Mouse (Mus musculus) limb, embryonic 12.5 days (tissue): ENCODE data around the gene Rnaset2a. TPM values are rescaled to one million over a fixed set of nuclear protein-coding genes. Genes with fewer than 3 reads are reported as not detected.
"Not testable (repeated sequence)": the region's sequence is repeated elsewhere in the genome, so short reads cannot be mapped to it uniquely, and the experiment has no call there.

Source experiments
- ATAC-seq: fragments of 200-750 bp; cut with Nextera tagmentation; 2 replicates; pipeline ENCODE4 v1.8.0; 2017; ENCODE audit warnings: low read depth, moderate TSS enrichment; ENCODE audit not compliant: insufficient number of reproducible peaks, insufficient read depth, low FRiP score, low TSS enrichment
- H3K27ac ChIP-seq: fragments of 300-500 bp; sonication (generic); 2 replicates; pipeline ENCODE4 v1.5.1; 2016; ENCODE audit warnings: mild to moderate bottlenecking, moderate library complexity
- H3K27me3 ChIP-seq: fragments of 300-500 bp; sonication (generic); 2 replicates; pipeline ENCODE4 v1.6.1; 2016; ENCODE audit warnings: mild to moderate bottlenecking, moderate library complexity
- H3K36me3 ChIP-seq: fragments of 300-500 bp; sonication (generic); 2 replicates; pipeline ENCODE4 v1.6.1; 2016; ENCODE audit warnings: mild to moderate bottlenecking, moderate library complexity
- H3K4me1 ChIP-seq: fragments of 300-500 bp; sonication (generic); replicated peaks from 2 replicates; pipeline ENCODE4 v1.6.1; 2016
- H3K4me2 ChIP-seq: fragments of 300-500 bp; sonication (generic); 2 replicates; pipeline ENCODE4 v1.6.1; 2016; ENCODE audit warnings: mild to moderate bottlenecking, moderate library complexity
- H3K4me3 ChIP-seq: fragments of 300-500 bp; sonication (generic); replicated peaks from 2 replicates; pipeline ENCODE4 v1.5.1; 2016; ENCODE audit warnings: mild to moderate bottlenecking
- H3K9ac ChIP-seq: fragments of 300-500 bp; sonication (generic); replicated peaks from 2 replicates; pipeline ENCODE4 v1.6.1; 2016; ENCODE audit warnings: mild to moderate bottlenecking, moderate library complexity
- H3K9me3 ChIP-seq: fragments of 300-500 bp; sonication (generic); 2 replicates; pipeline ENCODE4 v1.6.1; 2016; ENCODE audit warnings: mild to moderate bottlenecking, moderate library complexity
- WGBS: fragments of 180-500 bp; shearing (Covaris S2); methylation state at CpG from one replicate; pipeline ENCODE4 v1.1.7; 2016; 5-methylcytosine and 5-hydroxymethylcytosine counted together
- polyA plus RNA-seq: library from polyadenylated mRNA; unstranded; fragments of >200 nt; fragmentation: Nextera tagmentation; extraction: Ambion mirVana; gene quantifications from 2 replicates; pipeline ENCODE4 v1.2.1, GENCODE M21; 2016

Rnaset2a gene
- 21.4 and 25.2 TPM in 2 replicates for polyA plus RNA-seq

DNA sequence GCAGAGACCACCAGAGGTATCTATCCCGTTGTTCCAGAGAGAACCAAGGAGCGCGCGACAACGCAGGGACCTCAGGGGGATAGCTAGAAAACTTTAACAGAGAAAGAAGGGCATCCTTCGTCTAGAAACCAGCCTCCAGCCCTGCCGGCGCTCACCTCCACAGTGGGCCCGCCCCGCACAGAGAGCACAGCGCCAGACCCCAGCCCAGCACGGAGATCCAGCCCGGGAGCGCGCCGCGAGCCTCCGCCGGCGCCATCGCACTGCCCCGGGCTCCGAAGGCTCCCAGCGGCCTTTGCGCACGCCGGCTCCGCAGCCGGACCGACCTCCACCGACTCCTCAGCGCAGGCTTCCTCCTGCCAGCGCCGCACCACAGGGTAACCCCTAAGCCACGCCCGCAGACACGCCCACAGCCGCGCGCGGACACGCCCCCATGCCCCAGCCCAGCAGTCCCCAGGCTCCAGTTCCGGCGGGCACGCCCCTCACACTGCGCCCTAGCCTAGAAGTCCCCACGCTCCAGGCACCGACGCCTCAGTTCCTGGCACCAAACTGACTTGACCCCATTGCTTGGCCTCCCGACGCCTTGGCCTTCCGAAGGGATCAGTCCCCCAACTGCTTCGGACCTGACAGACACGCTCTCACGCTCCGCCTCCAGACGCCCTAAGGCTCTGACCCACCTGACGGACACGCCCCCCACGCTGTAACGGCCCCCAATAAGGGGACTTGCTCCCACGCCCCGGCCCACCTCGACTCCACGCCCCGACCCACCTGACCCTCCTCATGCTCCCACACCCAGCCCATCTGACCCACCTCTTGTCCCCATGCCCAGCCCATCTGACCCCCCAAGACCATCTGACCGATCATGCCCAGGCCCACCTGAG is at the start of gene Rnaset2a, which contains the start of gene Gm49673:
Rnaset2a (minus strand) TSS at position 659 of the 878 bp plus-strand sequence.
Gm49673 (minus strand) TSS at position 350 of the 878 bp plus-strand sequence.
- peak within 1 kb of the TSS; percentile 52 for H3K4me3 ChIP-seq
- H3K9ac ChIP-seq, result peak within 1 kb of the TSS; percentile 63
- ATAC-seq, result peak; percentile 98
- H3K27me3 ChIP-seq, H3K36me3 ChIP-seq, H3K9me3 ChIP-seq, H3K4me1 ChIP-seq: not testable (repeated sequence)
- 1% methylated on average over 51 of the region's 67 CpGs for WGBS
- peak within 1 kb of the TSS; percentile 53 for H3K4me2 ChIP-seq
- H3K27ac ChIP-seq, result 0 out of 2 replicates have a peak within 1 kb of the TSS, but pooled peaks have one; percentile 53

DNA sequence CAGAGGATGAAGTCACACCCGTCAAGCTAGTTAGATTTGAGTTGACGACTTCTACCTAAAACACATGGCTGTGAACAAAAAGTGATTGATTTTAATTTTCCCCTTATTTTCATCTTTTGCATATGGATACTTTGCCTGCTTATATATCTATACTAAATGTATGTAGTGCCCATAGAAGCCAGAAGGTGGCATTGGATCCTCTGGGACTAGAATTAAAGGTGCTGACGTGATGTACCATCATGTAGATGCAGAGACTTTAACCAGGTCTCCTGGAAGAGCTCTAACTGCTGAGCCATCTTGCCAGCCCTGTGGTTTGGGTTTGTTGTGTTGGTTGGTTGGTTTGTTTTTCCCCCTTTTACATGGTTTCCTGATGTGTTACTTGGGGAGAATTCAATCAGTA is 49.8 kb upstream of the Rnaset2a start:
- Histone ChIP-seq H3K27me3 (no peaks in the 10 kb centered on the region), H3K4me2 (no peak overlapping the region), H3K36me3 (peaks cover 36% of the 10 kb centered on the region), H3K9ac (no peak overlapping the region), H3K9me3 (no peaks in the 10 kb centered on the region), H3K4me3 (no peak overlapping the region), H3K27ac (no peak overlapping the region), H3K4me1 (no peaks in the 10 kb centered on the region)
- WGBS, result 77% methylated on average over 3 of the region's 3 CpGs
- ATAC-seq, result no peak

DNA sequence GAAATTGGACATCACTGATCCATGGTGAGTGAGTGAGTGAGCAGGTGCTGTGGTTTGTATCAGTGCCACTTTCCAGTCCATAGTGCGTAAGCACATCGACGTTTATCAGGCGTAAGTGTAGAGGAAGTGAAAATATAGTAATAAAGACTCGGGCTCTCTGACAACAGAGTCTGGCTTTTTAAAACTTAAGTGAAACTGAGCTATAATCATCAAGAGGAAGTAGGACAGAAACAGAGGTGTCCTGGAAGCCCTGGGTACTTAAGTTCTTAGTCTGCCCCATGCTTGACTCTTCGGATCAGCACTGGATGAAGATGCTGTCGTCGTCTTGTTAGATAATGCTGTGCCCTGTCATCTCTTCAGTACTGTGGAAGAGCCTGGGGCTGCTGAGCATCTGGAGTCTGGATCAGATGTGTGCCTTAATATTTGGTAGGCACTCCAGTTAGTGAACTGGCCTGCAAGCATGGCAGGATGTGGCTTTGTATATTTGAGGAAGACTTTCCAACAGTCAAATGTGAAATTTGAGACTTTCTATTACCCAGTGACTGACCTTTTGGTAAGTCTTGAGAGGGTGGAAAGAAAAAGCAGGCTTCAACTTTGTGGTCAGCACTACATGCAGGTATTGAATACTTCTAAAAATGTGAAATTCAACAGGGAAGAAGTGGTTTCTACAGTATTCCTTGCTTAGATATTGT is 47.9 kb upstream of the Rnaset2a start:
- H3K36me3 ChIP-seq, result peaks cover 48% of the 10 kb centered on the region
- no peaks in the 10 kb centered on the region for H3K27me3 ChIP-seq
- no peak overlapping the region for H3K4me2 ChIP-seq
- ATAC-seq, result no peak
- H3K9ac ChIP-seq, result no peak overlapping the region
- WGBS, result 94% methylated on average over 8 of the region's 8 CpGs
- H3K9me3 ChIP-seq, result no peaks in the 10 kb centered on the region
- no peaks in the 10 kb centered on the region for H3K4me1 ChIP-seq
- no peak overlapping the region for H3K27ac ChIP-seq
- H3K4me3 ChIP-seq, result no peak overlapping the region

DNA sequence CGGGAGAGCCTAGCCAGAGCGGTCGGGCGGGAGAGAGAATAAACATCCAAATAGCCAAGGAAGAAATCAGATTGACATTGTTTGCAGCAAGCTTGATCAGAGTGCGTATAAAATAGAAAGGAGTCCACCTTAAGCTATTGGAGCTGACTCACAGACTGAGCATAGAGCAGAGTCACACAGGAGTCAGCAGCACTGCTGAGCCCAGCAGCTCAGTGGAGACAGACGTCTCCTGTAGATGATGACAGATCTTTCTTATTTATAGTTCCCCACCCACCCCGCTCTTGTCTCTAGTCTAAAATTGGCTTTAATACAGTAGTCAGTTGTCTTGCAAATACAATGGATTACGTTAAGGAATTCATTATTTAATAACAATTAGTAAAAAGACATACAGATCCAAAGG is 45.8 kb upstream of the Rnaset2a start:
- Histone ChIP-seq H3K4me1 (no peaks in the 10 kb centered on the region), H3K27me3 (no peaks in the 10 kb centered on the region), H3K36me3 (peaks cover 69% of the 10 kb centered on the region), H3K4me2 (no peak overlapping the region), H3K9me3 (no peaks in the 10 kb centered on the region), H3K27ac (no peak overlapping the region), H3K4me3 (no peak overlapping the region), H3K9ac (no peak overlapping the region)
- ATAC-seq, result no peak
- WGBS, result 87% methylated on average over 8 of the region's 8 CpGs

DNA sequence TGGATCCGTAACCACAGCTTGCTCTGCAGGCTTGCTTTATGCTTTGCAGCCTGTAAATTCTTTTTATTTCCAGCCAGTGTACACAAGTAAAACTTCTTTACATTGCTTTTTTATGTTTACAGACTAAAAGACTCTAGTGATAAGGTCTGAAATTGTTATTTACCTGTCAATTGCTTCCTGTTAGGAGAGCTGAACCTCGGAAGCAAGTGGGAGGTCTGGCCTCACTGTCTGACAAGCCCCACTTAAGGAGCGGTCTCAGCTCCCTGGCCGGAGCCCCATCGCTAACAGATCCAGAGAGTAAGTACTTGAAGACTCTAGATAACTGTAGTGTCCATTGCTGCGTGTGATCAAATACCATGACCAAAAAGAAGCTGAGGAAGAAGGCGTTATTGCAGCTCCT is 36.3 kb upstream of the Rnaset2a start:
- Histone ChIP-seq H3K4me2 (no peak overlapping the region), H3K36me3 (peaks cover 85% of the 10 kb centered on the region), H3K9ac (no peak overlapping the region), H3K9me3 (no peaks in the 10 kb centered on the region), H3K4me3 (no peak overlapping the region), H3K27ac (no peak overlapping the region), H3K27me3 (no peaks in the 10 kb centered on the region), H3K4me1 (no peaks in the 10 kb centered on the region)
- ATAC-seq, result no peak
- WGBS, result 73% methylated on average over 7 of the region's 7 CpGs

DNA sequence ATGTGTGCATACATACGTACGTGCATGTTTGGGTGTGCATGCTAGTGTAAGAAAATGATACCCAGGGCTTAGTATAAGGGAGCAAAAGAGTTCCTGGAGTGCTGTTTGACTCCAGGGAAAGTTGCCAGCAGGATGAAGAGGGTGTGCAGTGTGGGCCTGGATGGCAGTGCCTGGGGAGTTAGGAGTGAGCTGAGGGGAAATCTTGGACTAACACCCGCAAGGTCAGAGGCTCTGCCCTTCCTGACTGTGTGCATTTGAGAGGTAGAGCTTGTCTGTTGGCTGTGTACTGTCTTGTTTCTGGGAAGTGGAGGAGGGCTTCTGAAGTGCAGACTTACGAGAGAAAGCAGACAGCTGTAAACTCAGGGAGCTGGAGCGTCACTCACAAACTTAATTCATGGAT is 35.9 kb upstream of the Rnaset2a start:
- Histone ChIP-seq H3K9me3 (no peaks in the 10 kb centered on the region), H3K4me1 (no peaks in the 10 kb centered on the region), H3K4me2 (no peak overlapping the region), H3K4me3 (no peak overlapping the region), H3K9ac (no peak overlapping the region), H3K27me3 (no peaks in the 10 kb centered on the region), H3K27ac (no peak overlapping the region), H3K36me3 (peaks cover 82% of the 10 kb centered on the region)
- no peak for ATAC-seq
- WGBS, result 50% methylated on average over 5 of the region's 5 CpGs

DNA sequence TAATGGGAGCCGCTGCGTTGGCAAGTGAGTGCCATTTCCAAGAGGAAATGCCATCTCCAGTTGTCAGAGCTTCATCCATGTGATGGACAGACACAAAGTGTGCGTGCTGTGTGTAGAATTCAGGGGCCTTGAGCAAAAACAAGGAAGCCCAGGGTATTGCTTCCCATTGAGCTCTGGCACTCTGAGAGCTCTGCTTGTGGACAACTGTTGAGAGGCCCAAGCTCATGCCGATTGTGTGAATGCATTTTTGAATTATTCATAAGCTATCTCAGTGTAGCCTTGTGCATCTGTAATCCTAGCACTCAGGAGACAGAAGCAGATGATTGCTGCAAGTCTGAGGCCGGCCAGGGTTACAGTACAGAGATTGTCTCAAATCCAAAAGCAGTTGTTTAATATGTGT is 29.2 kb upstream of the Rnaset2a start:
- Histone ChIP-seq H3K4me3 (no peak overlapping the region), H3K36me3 (peaks cover 81% of the 10 kb centered on the region), H3K4me2 (no peak overlapping the region), H3K9me3 (no peaks in the 10 kb centered on the region), H3K27ac (no peak overlapping the region), H3K4me1 (no peaks in the 10 kb centered on the region), H3K9ac (no peak overlapping the region), H3K27me3 (no peaks in the 10 kb centered on the region)
- no peak for ATAC-seq
- WGBS, result 92% methylated on average over 5 of the region's 5 CpGs

DNA sequence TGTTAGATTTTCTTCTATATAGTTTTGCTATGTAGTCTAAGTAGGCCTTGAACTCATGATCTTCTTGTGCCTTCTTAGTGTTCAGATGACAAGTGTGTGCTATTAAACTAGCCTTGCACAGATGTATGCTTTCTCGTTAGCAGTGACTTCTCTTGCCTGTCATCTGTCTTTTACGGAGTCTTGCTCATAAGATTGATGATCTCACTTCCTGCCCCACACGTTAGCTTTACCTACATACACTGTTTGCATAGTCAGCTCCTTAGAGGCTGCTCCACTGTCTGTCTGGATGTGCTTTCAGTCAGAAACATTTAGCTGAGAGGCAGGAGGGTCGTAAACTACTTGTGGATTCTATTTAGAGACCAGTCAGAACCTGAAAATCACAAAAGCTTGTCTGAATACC is 23.2 kb upstream of the Rnaset2a start:
- Histone ChIP-seq H3K4me2 (no peak overlapping the region), H3K4me3 (no peak overlapping the region), H3K27ac (no peak overlapping the region), H3K27me3 (no peaks in the 10 kb centered on the region), H3K4me1 (no peaks in the 10 kb centered on the region), H3K9ac (no peak overlapping the region), H3K9me3 (no peaks in the 10 kb centered on the region), H3K36me3 (peaks cover 68% of the 10 kb centered on the region)
- 42% methylated on average over 4 of the region's 4 CpGs for WGBS
- ATAC-seq, result no peak

DNA sequence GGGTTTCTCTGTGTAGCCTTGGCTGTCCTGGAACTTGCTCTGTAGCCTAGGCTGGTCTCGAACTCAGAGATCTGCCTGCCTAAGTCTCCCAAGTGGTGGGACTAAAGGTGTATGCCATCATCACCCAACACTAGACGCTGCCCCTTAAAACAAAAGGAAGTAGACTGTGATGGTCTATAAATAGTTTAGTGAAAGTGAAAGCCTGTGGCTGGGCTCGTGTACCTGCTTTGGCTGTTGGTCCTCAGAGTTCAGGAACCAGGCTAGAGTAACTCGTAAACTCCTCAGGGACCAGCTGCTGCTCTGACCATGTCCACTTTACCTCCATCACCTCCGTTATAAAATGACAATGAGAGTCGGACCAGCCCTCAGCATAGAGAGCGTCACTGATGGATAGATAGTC is 22.4 kb upstream of the Rnaset2a start:
- H3K27ac ChIP-seq, result no peak overlapping the region
- H3K9ac ChIP-seq, result no peak overlapping the region
- no peak overlapping the region for H3K4me2 ChIP-seq
- H3K4me3 ChIP-seq, result no peak overlapping the region
- H3K27me3 ChIP-seq, result no peaks in the 10 kb centered on the region
- no peaks in the 10 kb centered on the region for H3K4me1 ChIP-seq
- ATAC-seq, result no peak
- no peaks in the 10 kb centered on the region for H3K9me3 ChIP-seq
- 77% methylated on average over 7 of the region's 7 CpGs for WGBS
- peaks cover 61% of the 10 kb centered on the region for H3K36me3 ChIP-seq

DNA sequence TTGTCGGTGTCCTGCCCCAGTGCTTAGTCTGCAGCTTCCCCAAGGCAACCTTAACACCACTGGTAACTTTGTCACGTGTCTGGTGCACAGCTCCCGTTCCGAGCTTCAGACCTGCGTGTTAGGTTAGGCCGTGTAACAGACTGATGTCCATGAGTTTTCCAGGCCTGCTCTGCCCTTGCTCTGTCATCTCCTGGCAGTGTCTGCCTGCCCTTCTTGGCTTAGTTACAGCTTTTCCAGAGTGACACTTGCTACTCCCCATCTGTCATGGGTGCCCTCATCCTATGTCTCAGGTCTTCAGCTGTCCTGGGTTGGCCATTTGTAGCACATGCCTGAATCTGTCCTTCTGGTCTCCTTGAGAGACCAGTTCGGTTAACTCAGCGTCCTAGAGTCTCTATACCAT is 19.5 kb upstream of the Rnaset2a start:
- H3K4me3 ChIP-seq, H3K9ac ChIP-seq, H3K4me1 ChIP-seq, H3K4me2 ChIP-seq, H3K9me3 ChIP-seq, ATAC-seq, H3K27me3 ChIP-seq, H3K27ac ChIP-seq: not testable (repeated sequence)
- peaks cover 35% of the 10 kb centered on the region for H3K36me3 ChIP-seq
- 92% methylated on average over 7 of the region's 8 CpGs for WGBS

DNA sequence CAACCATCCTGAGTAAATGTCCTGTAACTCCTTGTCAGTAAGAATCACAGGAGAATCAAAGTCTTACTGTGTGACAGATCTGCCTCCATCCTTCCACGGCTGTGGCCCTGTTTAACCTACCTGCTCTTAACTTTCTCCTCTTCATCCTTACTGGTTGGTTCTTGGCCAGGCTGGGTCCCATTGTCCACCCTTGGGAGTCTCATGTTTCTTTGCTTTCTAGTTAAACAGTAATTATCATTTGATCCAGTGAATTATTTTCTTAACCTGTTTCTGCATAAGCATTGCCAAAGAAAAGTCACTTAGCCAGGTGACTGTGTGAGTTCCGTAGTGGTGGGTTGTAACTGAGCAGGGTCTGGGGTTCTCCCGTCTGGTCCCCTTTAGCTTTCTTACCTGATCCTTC is 18.6 kb upstream of the Rnaset2a start:
- H3K9ac ChIP-seq, H3K27ac ChIP-seq, H3K4me1 ChIP-seq, ATAC-seq, H3K27me3 ChIP-seq, H3K9me3 ChIP-seq: not testable (repeated sequence)
- peaks cover 26% of the 10 kb centered on the region for H3K36me3 ChIP-seq
- H3K4me2 ChIP-seq, result peak overlapping the region; percentile 50
- H3K4me3 ChIP-seq, result peak overlapping the region; percentile 51
- 60% methylated on average over 2 of the region's 3 CpGs for WGBS
